Mouse (Mus musculus) naive thymus-derived CD4-positive, alpha-beta T cell, adult 2 months (primary cell): ENCODE measurements around the gene Iqck.

Experiments
- DNase-seq: peaks from one replicate; pipeline ENCODE4 v3.0.0-alpha.2; 2011; ENCODE audit warnings: low read depth

Iqck gene

DNA sequence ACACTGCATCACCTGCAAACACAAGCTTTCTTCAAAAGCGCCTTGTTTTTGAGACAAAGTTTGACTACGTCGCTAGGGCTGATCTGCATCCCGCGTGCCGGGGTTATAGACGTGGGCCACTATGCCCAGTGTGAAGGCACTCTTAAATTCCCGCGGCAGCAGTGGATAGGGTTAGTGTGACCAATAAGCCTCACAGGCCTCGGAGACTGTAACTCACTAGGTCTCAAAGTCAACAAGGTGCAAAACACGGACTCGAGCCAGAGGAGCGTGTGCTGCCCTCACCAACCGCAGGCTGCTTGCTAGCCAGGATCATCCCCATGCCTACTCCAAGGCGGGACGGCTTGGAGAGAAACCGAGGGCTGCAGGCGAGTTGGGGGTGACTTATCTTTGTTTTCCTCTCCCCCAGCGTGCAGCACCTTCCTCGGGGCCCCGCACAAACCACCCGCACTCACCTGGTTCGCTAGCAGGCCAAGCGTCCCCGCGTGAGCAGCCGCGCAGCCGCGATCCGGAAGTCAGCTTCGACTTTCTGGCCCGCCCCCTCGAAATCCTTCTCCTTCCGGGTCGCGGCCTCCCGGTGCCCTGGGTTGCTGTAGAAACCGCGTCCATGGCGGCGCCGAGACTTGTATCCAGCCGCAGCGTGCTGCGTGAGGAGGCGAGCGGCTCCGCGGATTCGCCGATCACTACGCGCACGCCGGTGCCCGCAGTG is at the start of gene Iqck:
Gene Iqck, plus strand, starts transcription at position 582 of the 706 bp plus-strand sequence.
- DNase-seq: peak; percentile 91

DNA sequence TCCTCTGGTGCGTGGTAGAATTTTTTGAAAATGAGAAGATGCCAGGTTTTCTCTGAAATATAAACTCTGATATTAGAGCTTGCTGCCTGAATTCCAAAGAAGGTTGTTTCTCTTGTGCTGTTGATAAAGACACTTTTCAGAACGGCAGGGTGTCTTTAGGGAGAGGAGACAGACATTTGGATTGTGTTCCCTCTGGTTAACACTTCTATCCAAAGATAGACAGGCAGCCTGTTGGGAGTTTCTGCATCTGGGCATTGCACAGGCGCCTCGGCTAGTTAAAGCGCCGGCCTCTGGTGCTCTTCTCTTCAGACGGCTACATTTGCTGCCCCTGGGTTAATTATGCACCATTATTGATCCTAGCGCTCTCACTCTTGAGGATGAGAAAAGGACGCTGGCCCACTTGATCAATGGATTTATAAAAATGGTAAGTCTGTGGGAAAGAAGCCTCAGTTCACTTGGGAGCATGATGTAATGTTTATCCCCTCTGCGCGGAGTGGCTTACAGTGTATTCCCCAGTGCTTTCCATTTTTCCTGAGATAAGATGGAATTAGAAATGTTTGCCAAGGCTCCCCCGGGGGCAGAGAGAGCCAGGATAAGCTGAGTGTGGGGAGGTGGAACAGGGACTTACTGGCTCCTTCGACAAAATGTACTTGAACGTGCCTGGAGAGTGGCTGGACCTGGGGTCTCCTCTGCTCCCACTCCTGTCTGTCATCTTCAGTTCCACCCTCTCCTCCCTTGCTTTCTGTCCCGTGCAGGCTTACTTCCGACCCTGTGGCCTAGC is 48.7 kb upstream of the Iqck start:
- no peak for DNase-seq

DNA sequence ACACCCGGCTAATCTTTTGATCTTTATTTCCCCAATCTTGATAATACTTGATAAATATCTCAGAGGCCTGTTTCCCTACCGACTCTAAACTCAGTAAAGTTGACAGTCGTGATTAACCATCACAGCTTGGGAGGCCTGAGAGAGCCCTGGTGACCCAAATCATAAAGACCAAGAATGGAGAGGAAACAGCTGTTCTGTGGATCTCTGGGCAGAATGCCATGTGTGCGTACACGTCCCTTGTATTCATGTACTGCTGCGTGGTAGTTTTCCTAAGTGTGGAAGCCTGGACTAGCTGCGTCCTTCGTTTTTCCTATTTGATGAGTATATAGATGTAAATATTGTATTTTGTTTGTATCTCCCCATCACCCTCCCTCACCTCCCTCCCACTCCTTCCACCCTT is 47.7 kb upstream of the Iqck start:
- DNase-seq: no peak

DNA sequence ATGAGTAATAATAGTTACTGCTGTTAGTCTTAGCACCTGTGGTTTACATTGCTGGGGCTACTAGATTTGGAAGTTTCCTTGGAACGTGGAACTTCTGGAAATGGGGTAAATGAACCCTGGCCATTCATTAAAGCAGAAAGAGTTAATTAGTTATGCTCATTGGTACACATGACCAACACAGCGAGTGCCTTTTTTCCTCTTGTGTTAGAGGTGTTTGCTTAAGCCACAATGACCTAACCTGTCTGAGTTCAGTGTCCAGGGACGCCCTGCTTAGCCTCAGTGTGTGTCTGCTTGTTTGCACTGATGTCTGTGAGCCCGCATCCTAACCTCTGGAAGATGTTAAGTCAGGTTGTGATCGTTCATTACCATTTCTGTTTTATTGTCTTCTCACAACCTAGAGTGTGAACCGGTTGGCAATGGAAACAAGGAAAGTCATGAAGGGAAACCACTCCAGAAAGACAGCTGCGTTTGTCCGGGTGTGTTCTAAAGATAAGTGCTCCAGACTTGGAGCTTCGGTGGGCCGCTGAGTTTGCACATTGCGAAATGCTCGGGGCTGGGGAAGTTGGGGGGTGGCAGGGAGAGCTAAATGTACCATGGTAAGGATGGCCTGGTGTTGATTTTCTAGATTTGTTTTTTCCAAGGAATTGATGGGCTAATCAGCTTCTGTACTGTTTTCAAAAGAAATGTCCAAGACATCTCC is 44.0 kb upstream of the Iqck start:
- DNase-seq: no peak

DNA sequence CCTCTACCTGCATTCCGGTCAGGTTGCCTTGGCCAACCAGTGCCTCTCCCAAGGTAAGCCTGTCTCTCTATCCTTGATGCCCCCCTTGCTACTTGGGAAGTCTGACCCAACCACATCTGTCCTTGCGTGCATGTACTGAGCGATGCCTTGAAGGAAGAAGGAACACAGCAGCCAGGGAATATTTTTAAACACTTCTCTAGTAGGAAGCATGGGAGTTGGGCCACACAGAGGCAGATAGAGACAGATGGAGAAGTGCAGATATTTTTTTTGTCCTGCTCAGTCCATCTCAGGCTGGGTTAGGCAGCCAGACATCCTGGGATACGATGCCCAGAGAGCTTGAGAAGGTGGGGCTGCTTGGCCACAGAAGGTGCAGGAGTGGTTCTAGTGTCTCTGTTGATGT is 42.0 kb upstream of the Iqck start:
- no peak for DNase-seq

DNA sequence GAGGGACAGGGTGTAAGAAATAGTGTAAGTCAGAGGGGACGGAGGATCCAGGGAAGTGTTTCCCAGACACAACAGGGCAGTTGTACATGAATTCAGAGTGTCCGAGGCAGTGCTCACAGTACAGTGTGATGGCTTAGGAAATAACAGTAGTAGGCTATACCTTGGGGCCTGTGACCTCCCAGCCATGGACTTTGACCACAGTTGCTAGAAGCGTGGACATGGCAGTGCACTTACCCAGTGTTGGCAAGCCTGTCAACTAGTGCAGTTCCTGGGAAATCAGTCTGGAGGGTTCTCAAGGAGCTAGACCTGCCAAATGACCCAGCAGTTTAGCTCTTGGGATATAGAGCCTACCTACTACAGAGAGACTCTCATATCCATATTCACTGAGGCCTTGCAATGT is 39.3 kb upstream of the Iqck start:
- DNase-seq: no peak

DNA sequence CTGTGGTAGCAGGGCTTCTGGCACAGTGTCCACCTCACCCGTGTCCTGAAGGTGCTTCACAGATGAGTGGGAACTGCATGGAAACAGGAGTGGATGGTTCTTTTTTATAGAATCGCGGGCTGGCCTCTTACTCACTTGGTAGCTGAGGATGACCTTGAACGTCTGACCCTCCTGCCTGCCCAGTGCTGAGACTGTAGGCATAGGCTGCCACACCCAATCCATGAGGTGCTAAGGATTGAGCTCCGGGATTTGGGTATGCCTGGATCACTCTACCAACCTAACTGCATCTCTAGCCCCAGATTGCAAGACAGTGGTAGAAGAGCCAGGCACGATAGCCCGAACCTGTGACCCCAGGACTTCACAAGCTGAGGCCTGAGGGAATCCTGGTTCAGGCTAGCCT is 37.8 kb upstream of the Iqck start:
- DNase-seq: no peak

DNA sequence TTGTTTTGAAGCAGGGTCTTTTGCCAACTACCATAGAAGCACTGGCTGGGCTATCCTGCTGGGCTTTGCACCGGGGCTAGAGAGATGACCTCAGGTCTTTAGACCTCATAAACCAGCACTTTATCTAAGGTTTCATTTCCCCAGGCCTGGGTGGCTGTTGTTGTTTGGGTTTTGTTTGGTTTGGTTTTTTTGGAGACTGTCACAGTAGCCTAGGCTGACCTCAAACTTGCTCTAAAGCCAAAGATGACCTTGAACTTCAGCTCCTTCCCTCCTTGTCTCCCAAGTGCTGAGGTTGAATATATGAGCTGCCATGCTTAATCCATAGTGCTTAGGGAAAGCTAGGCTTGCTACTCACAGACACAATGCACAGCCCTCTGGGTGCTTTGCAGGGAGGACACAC is 35.9 kb upstream of the Iqck start:
- DNase-seq: no peak

DNA sequence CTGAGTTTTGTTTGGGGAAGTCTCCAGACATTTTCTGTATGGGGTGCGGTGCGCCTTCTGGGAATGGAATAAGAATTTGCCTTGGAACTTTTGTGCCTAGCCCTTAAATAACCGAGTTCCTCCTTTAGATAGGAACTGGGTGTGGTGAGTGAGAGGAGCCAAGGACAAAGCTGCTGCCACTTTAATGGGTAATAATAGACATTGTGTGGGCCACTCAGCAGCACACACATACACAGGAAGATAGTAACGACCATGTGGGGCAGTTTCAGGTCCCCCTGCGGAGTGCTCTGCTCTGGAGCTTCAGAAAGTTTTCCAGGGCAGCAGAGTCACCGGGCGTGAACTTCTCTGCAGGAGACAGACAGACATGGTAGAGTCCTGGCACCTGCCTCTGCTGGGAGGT is 34.2 kb upstream of the Iqck start:
- no peak for DNase-seq

DNA sequence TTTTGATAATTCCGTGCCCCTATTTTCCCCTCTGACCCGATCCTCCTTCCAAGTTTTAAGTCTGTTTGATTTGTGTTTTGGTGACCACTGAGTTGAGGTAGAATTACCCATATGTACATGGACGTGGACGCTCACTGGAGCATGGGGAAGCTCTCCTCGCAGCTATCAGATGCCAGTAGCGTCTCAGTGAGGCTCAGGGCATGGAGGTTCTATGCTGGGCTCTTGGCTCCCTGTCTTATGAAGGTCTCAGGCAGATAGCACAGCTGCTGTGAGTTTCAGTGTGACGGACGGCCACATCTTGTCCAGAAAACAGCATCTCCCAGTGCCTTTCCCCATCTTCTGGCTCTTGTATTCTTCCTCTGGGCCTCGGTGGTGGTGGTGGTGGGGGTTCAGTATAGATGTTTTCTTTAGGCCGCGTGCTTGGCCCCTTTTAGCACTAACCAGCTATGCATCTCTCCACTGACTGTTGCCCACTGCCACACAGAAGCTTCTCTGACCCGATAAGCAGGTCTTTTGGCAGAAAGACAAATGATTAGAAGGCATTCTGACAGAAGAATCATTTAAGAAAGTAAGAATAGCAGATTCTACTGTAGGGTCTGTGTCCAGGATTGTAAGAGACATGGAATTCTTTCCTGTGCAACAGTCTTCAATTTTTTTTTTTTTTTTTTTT is 33.5 kb upstream of the Iqck start:
- DNase-seq: no peak

DNA sequence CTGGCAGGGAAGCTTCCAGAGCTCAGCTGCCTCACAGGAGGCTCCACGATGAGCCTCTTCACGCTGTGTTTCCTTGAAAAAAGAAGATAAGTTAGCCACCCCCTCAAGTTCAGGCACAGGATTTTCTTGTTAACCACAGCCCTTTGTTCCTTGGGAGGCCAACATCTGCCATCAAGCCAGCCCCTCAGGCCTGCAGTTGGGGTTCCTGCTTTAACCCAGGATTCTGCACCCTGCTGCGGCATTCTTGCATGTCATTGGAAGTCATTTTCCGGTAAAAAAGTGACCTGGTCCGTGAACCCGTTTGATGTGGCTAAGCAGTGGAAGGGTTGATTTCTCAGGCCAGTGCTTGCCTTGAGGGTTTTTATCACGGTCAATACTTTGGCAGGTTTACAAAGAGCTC is 31.1 kb upstream of the Iqck start:
- DNase-seq: no peak

DNA sequence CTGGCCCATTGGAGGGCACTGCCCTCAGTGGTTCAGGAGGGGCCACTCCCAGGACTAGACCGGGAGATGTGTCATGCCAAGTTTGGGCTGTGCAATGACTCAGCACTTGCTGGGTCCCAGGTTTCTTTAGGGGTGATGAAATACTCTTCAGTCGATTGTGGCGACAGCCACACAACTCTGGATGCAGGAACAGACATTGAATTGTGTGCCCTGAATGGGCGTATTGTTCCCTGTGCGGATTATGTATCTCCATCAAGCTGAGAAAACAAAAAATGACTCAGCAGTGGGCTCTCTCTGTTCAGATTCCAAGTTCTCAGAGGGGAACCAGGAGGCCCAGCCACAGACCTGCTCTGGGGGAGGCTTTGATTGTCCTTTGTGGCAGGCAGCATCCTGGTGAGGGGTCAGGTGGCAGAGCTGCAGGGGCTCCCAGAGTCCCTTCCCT is 27.6 kb upstream of the Iqck start:
- DNase-seq: no peak

DNA sequence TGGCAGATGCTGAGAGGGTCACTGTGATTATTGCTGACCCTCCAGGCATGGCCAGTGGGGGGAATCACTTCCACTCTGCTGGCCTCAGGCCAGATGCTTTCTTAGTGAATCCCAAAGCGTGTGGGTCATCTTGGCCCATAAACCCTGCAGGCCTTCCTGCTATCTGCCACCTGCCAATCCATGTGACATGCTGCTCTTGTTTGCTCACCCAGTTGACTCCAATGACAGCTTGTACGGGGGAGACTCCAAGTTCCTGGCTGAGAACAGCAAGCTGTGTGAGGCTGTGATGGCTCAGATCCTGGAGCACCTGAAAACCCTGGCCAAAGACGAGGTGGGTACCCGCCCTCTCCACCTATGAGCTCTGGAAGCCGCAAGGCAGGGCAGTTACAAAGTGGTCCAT is 17.7 kb upstream of the Iqck start:
- DNase-seq: no peak

DNA sequence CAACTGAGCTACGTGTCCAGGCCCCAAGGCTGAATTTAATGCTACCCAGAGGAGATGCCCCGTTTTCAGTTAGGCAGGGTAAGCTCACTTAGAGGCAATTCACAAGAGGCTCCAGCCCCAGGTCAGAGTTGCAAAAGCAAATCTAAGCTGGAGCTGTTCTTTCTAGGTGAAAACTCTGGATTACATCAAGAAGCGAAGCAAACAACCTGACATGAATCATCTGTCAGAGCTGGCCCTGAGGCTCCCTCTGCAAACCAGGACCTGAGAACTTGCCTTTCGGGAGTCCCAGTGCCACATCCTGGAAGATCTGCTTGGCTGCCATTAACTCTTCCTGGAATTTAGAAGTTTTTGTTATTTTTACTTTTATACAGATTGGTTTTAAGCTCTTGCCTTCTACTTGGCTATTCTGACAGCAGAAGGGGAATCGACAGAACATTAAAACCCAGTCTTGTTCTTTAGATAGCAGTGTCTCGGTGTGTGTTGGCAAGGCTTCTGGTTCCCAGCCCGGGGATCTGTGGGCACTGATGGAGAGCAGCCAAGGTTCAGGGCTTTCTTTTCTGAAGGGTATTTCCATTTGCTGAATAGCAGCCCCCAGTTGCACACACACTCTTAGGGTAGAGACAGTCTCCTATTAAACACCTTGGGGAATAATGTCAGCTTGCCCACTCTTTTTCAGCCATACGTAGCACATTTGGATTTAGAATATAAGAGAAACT is 14.4 kb upstream of the Iqck start:
- DNase-seq: no peak

DNA sequence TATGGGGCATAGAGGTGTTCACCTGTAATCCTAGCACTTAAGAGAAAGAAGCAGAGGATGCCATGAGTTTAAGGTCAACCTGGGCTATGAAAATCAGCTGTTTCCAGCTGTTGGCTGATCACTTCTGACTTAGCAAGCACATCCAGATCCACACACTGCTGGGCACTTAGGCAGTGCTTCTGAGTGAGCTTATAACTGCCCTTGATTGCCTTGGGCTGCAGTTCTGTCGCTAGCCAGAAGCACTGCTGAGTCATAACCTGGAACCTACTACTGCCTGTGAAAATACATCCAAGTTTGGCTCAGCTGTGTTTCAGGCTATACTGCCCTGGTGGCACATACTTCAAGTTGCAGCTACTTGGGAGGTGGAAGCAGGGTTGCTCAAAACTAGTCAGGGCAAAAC is 13.8 kb upstream of the Iqck start:
- no peak for DNase-seq

DNA sequence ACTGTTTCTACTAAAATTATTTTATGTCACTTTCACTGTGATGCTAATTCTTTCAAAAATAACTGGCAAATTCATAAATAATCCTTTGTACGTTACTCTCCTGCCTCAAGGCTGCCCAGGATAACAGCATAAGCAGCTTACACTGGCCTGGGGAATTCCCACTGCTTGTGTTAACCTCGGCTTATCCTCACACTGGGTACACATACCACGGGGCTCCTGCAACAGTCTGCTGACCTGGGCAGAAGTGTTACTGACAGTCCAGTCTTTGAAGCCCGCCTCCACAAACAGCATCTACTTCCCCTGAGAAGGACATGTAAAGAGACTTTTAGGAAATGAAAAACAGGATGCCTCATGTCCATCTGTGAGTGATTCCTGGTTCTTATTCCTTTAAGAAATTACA is 12.6 kb upstream of the Iqck start:
- no peak for DNase-seq

DNA sequence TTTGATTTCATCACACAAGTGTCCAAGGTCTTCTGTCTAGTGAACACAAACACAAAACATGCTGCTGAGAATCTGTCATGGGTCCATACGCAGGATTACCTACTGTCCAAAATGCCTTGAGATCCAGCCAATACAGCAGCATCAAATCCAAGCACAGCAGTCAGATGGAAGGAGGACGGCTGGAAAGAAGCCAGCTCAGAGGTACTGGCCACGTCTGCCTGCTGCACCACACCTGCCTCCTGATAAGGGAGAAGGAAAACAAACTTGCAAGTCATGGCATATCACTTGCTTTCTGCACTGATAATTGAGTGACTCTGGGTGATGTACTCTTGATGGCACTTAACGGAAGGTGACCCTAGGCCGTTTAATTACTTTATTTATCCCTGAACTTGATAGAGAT is 10.4 kb upstream of the Iqck start:
- no peak for DNase-seq

DNA sequence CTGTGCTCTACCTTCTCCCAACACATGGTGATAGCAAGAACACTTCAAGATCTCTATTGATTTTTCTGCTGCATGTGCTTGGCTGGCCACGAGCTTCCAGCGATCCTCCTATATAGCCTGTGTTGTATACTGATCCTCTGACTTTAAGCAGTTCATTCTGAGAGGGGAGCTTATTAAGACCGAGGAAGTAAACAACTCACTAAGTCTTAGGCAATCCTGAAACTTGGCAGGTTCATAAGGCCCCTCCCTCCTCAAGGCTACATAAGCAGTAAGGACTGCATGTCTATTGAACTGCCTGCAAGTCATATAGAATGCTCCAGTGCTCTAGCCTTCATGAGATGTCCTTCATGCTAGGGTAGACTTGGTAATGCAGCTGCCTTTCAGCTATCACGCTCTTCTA is 9.2 kb upstream of the Iqck start:
- DNase-seq: no peak

DNA sequence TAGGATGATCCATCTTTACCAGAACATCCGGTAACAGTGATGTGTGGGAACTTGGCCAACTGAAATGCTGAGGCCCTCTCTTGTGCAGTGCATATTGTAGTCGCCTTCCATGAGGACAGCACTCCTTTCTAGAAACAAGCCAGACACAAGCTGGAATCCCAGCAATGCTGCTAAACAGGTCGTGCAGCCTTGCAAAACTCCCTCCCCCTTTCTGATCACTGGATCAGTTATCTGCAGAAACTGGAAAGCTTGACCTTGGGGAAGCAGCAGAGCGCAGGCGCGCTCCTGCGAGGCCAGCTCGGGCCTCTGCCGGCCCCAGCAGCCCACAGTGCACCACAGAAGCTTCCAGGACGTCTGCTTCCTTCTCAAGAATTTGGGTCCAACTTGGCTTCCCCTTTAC is 6.8 kb upstream of the Iqck start:
- DNase-seq: no peak

DNA sequence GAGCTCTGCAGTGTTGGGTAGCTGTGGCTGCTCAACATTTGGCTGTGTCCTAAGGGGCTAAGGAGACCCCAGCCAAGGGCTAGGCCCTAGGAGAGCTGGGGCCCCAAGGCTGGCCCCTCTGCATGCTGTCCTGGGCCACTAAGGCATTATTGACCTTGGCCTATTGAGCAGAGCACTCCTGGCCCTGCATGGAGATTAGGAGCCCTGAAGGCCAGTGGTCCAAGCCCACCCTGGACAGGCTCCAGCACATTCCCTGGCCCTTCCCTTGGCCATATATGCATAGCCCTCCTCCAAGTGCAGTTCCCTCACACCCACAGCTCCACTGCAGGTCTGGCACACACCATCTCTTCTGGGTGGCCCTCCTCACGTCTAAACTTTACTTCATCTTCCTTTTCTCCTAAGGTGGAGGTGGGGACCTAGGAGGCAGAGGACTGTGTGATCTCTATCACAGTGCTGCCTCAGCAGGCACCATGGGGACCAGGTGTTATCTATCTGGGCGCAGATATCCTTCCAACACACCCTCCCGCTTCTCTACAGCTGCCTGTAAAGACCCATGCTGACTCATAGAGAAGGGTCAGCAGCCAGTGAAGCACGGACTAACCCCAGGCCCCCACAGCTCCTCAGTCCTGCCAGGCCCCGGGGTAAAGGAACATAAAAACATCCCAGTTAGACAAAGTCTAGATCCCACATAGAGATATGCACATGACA is 5.9 kb upstream of the Iqck start:
- DNase-seq: no peak

DNA sequence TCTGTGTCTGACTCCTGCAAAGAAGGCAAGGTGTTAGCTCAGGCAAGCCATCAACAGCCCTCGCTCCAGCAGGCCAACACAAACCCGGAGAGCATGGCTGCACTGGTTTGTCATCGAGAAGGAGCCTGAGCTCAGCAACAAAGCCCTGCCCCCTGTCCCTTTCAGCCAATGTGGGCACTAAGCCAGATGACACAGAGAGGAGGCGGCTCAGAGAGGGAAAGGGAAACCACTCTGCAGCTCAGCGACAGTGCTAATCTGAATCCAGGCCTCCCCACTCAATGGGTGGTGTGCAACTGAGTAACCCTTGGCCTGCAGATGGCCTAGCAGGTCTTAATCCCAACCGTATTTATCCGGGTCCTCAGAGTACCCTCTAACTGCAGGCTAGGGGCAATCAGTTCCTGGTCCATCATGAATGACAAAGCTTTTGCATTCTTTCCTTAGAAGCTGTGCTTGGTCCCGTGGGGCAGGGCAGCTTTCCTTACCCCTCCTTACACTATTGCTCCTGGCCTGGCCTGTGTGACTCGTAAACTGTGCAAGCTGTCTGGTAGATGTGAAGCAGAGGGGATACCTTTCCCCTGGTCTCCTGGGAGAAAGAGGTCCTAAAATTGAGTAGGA is 4.8 kb upstream of the Iqck start:
- DNase-seq: no peak
